ENCODE assay signal across 31 mouse cellular contexts in the genomic region with DNA sequence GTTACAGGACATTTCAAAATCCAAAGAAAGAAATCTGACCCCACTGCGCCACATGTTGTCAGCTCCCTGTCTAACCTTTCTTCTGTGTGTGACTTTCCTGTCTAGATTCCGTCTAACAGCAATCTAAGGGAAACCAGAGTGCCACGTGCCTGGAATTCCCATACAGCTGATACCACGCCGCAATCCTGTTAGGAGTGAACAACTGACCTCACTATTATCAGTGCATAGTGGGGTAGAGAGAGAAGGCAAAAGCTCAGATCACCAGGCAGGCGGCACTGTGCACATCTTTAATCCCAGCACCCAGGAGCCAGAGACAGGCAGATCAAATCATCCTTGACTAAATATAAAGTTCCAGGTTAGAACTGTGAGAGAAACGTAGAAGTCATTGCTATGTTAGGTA. TPM values are rescaled to one million over a fixed set of nuclear protein-coding genes. Genes with fewer than 3 reads are reported as not detected.
DNase-seq lines count a peak whose midpoint lies in the region; ATAC-seq and TF ChIP-seq lines count a peak whose summit lies in the region.
"Had no signal": no experiment of that assay in that cellular context is flagged by ENCODE, and none has a peak within 500 bp of the region (broad histone marks: within the 10 kb centered on the region; RNA-seq: fewer than 3 reads in every experiment).

No protein-coding gene starts in this region.

- intact Hi-C loops in heart, postnatal 25 days (cut with DNase I) = no loop called here

- no peak overlapping the region for H3K4me3 ChIP-seq in heart, embryonic 12.5 days
- no peak overlapping the region for H3K4me3 ChIP-seq in heart, embryonic 14.5 days (ENCODE audit: control insufficient read depth in 1 of 2, insufficient read depth in 1 of 2, low read depth in 1 of 2, low read length in 2 of 2)
- H3K4me3 ChIP-seq in heart, embryonic 10.5 days = no peak overlapping the region
- no peak overlapping the region for H3K4me3 ChIP-seq in heart, embryonic 16.5 days (ENCODE audit: low read length)
- H3K4me3 ChIP-seq in E14TG2a.4 (replicated peaks; ENCODE audit: low read length) = peak overlapping the region; percentile 37; the same call in 1 of the 2 replicates
- H3K4me3 ChIP-seq: embryonic facial prominence, embryonic 13.5 days; embryonic facial prominence, embryonic 15.5 days; erythroblast, embryonic 14.5 days; forebrain, embryonic 10.5 days; forebrain, embryonic 12.5 days had no signal

- no peak for ATAC-seq in heart, embryonic 12.5 days (ENCODE audit: insufficient number of reproducible peaks, low FRiP score)
- no peak for ATAC-seq in heart, embryonic 14.5 days (ENCODE audit: insufficient number of reproducible peaks, insufficient read depth, low FRiP score, low read depth)
- ATAC-seq in heart, embryonic 16.5 days (replicated peaks; ENCODE audit: extremely low read depth, insufficient read depth, low FRiP score) = peak; percentile 55; the same call in 1 of the 2 replicates
- ATAC-seq: CD4-positive, CD25-positive, alpha-beta regulatory T cell, adult 4 months; forebrain, embryonic 14.5 days had no signal

- H3K4me1 ChIP-seq in heart, embryonic 12.5 days (replicated peaks) = no peaks in the 10 kb centered on the region
- peaks cover 0 to 2% of the 10 kb centered on the region in 2 experiments; a peak in 1 of 4 replicates for H3K4me1 ChIP-seq in heart, embryonic 14.5 days (ENCODE audit: control insufficient read depth in 2 of 2, insufficient read depth in 2 of 2, low read length in 2 of 2)
- 0 out of 2 replicates have a peak, but pooled peaks cover 3% of the 10 kb centered on the region for H3K4me1 ChIP-seq in heart, embryonic 10.5 days
- H3K4me1 ChIP-seq in heart, embryonic 16.5 days (ENCODE audit: control insufficient read depth, insufficient read depth, low read length) = no peaks in the 10 kb centered on the region
- H3K4me1 ChIP-seq in E14TG2a.4 (replicated peaks; ENCODE audit: low read depth, low read length) = peaks cover 10% of the 10 kb centered on the region
- H3K4me1 ChIP-seq: embryonic facial prominence, embryonic 13.5 days; embryonic facial prominence, embryonic 15.5 days; forebrain, embryonic 10.5 days; forebrain, embryonic 12.5 days had no signal

- no peak for TF ChIP-seq CTCF in E14TG2a.4 (conservative IDR thresholded peaks at IDR 0.05; ENCODE audit: low read length)

- H3K27ac ChIP-seq in heart, embryonic 12.5 days (ENCODE audit: poor library complexity, severe bottlenecking) = 0 out of 2 replicates have a peak overlapping the region, but pooled peaks have one; percentile 11
- H3K27ac ChIP-seq in heart, embryonic 14.5 days (replicated peaks in 1 of 2; ENCODE audit: control insufficient read depth in 1 of 2, insufficient read depth in 1 of 2, low read depth in 2 of 2, low read length in 2 of 2) = peak overlapping the region in 1 of 2 experiments; percentile 24; a peak in 1 of 4 replicates
- no peak overlapping the region for H3K27ac ChIP-seq in heart, embryonic 10.5 days
- H3K27ac ChIP-seq in heart, embryonic 16.5 days (ENCODE audit: low read length) = no peak overlapping the region
- H3K27ac ChIP-seq: embryonic facial prominence, embryonic 13.5 days; embryonic facial prominence, embryonic 15.5 days; forebrain, embryonic 10.5 days; forebrain, embryonic 12.5 days had no signal

- no peaks in the 10 kb centered on the region for H3K27me3 ChIP-seq in heart, embryonic 12.5 days (replicated peaks)
- no peaks in the 10 kb centered on the region for H3K27me3 ChIP-seq in heart, embryonic 14.5 days (ENCODE audit: control insufficient read depth, insufficient read depth, low read length)
- H3K27me3 ChIP-seq in heart, embryonic 10.5 days (ENCODE audit: insufficient read depth, poor library complexity, severe bottlenecking) = no peaks in the 10 kb centered on the region
- no peaks in the 10 kb centered on the region for H3K27me3 ChIP-seq in heart, embryonic 16.5 days (ENCODE audit: control insufficient read depth, insufficient read depth, low read length)
- H3K27me3 ChIP-seq in E14TG2a.4 (ENCODE audit: insufficient read depth, low read length) = no peaks in the 10 kb centered on the region
- H3K27me3 ChIP-seq: CH12.LX; embryonic facial prominence, embryonic 13.5 days; embryonic facial prominence, embryonic 15.5 days; forebrain, embryonic 12.5 days had no signal

- H3K36me3 ChIP-seq in heart, embryonic 12.5 days = peaks cover 78% of the 10 kb centered on the region
- peaks cover 92% of the 10 kb centered on the region for H3K36me3 ChIP-seq in heart, embryonic 14.5 days (ENCODE audit: control insufficient read depth, insufficient read depth, low read length)
- peaks cover 89% of the 10 kb centered on the region for H3K36me3 ChIP-seq in heart, embryonic 10.5 days
- peaks cover 55% of the 10 kb centered on the region for H3K36me3 ChIP-seq in heart, embryonic 16.5 days (ENCODE audit: control insufficient read depth, insufficient read depth)
- peaks cover 97% of the 10 kb centered on the region for H3K36me3 ChIP-seq in E14TG2a.4 (ENCODE audit: insufficient read depth, low read length)

- H3K9me3 ChIP-seq in heart, embryonic 12.5 days (replicated peaks) = no peaks in the 10 kb centered on the region
- H3K9me3 ChIP-seq in heart, embryonic 14.5 days (ENCODE audit: control insufficient read depth, low read length) = no peaks in the 10 kb centered on the region
- H3K9me3 ChIP-seq in heart, embryonic 10.5 days = no peaks in the 10 kb centered on the region
- no peaks in the 10 kb centered on the region for H3K9me3 ChIP-seq in heart, embryonic 16.5 days (replicated peaks; ENCODE audit: control insufficient read depth, low read length)
- H3K9me3 ChIP-seq in E14TG2a.4 (ENCODE audit: low read length) = no peaks in the 10 kb centered on the region
- H3K9me3 ChIP-seq: embryonic facial prominence, embryonic 13.5 days; embryonic facial prominence, embryonic 15.5 days; forebrain, embryonic 10.5 days; forebrain, embryonic 12.5 days had no signal

- 0 out of 2 replicates have a peak overlapping the region, but pooled peaks have one; percentile 2 for H3K4me2 ChIP-seq in heart, embryonic 12.5 days
- peak overlapping the region; percentile 36 for H3K4me2 ChIP-seq in heart, embryonic 14.5 days (ENCODE audit: low read length)
- no peak overlapping the region for H3K4me2 ChIP-seq in heart, embryonic 16.5 days (ENCODE audit: low read depth, low read length)
- H3K4me2 ChIP-seq: embryonic facial prominence, embryonic 13.5 days; embryonic facial prominence, embryonic 15.5 days; forebrain, embryonic 12.5 days had no signal

- no peak overlapping the region for H3K9ac ChIP-seq in heart, embryonic 12.5 days
- H3K9ac ChIP-seq in heart, embryonic 14.5 days (ENCODE audit: low read length) = no peak overlapping the region
- H3K9ac ChIP-seq in heart, embryonic 16.5 days (ENCODE audit: low read length) = no peak overlapping the region
- H3K9ac ChIP-seq: embryonic facial prominence, embryonic 13.5 days; embryonic facial prominence, embryonic 15.5 days; forebrain, embryonic 12.5 days had no signal

- WGBS in heart, embryonic 12.5 days = 61% methylated on average over 7 of the region's 7 CpGs
- 46% methylated on average over 7 of the region's 7 CpGs for WGBS in heart, embryonic 14.5 days
- WGBS in heart, embryonic 10.5 days = 65% methylated on average over 7 of the region's 7 CpGs
- 58% methylated on average over 7 of the region's 7 CpGs for WGBS in heart, embryonic 16.5 days

- DNase-seq in heart, postnatal 25 days (ENCODE audit: low spot score) = no peak
- DNase-seq in heart, embryonic 10.5 days (ENCODE audit: low spot score) = no peak
- no peak for DNase-seq in heart, adult 11 months
- DNase-seq: adrenal gland, adult 2 months; adrenal gland, postnatal 10 days; adrenal gland, postnatal 25 days; B cell, adult 2 months; cerebellum, adult 11 months; cerebellum, adult 18-20 months; cerebellum, adult 8-10 months; cerebellum, adult 9-11 months; cerebellum, postnatal 14 days; cerebellum, postnatal 36 days; embryo, embryonic 11 days had no signal

RNA-seq across cellular contexts. Expression of a gene that starts 28.8 kb away (rescaled TPM):
- polyA plus RNA-seq in heart, embryonic 12.5 days (2016; fragmentation: Nextera tagmentation; extraction: Ambion mirVana) = 21.3 and 24.4 TPM in 2 replicates
- total RNA-seq in heart, postnatal 25 days (2021) = 1 to 10 TPM; 7.0 to 7.6 TPM
- polyA plus RNA-seq in heart, embryonic 14.5 days (2014; fragmentation: Nextera tagmentation; extraction: Ambion mirVana) = 21.3 and 25.4 TPM in 2 replicates
- 27.7 and 33.0 TPM in 2 replicates for polyA plus RNA-seq in heart, embryonic 10.5 days (2016; fragmentation: Nextera tagmentation; extraction: Ambion mirVana)
- polyA plus RNA-seq in heart, embryonic 16.5 days (2015; fragmentation: Nextera tagmentation; extraction: Ambion mirVana) = 19.8 and 21.4 TPM in 2 replicates

RNA-seq across cellular contexts. Expression of a gene that starts 29.2 kb away (rescaled TPM):
- 13.2 and 13.5 TPM in 2 replicates for polyA plus RNA-seq in heart, embryonic 12.5 days (2016; fragmentation: Nextera tagmentation; extraction: Ambion mirVana)
- total RNA-seq in heart, postnatal 25 days (2021) = 10 to 100 TPM; 17.0 to 18.8 TPM
- 10.6 and 11.9 TPM in 2 replicates for polyA plus RNA-seq in heart, embryonic 14.5 days (2014; fragmentation: Nextera tagmentation; extraction: Ambion mirVana)
- 10.2 and 13.0 TPM in 2 replicates for polyA plus RNA-seq in heart, embryonic 10.5 days (2016; fragmentation: Nextera tagmentation; extraction: Ambion mirVana)
- polyA plus RNA-seq in heart, embryonic 16.5 days (2015; fragmentation: Nextera tagmentation; extraction: Ambion mirVana) = 7.5 and 9.1 TPM in 2 replicates

RNA-seq across cellular contexts. Expression of a gene that starts 49.9 kb away (rescaled TPM):
- 0.33 and 0.45 TPM in 2 replicates for polyA plus RNA-seq in heart, embryonic 12.5 days (2016; fragmentation: Nextera tagmentation; extraction: Ambion mirVana)
- under 1 TPM in 1 of 2 experiments, not detected in 1; 0.08 TPM for total RNA-seq in heart, postnatal 25 days (2021)
- polyA plus RNA-seq in heart, embryonic 14.5 days (2014; fragmentation: Nextera tagmentation; extraction: Ambion mirVana) = 0.07 and 0.11 TPM in 2 replicates
- polyA plus RNA-seq in heart, embryonic 10.5 days (2016; fragmentation: Nextera tagmentation; extraction: Ambion mirVana) = 0.64 and 0.92 TPM in 2 replicates
- 0.41 and 0.56 TPM in 2 replicates for polyA plus RNA-seq in heart, embryonic 16.5 days (2015; fragmentation: Nextera tagmentation; extraction: Ambion mirVana)
- total RNA-seq: common myeloid progenitor, adult 5-6 weeks had no signal
- polyA plus RNA-seq: embryonic facial prominence, embryonic 11.5 days; erythroblast, embryonic 14.5 days had no signal

RNA-seq across cellular contexts. Expression of a gene that starts 53.0 kb away (rescaled TPM):
- polyA plus RNA-seq in heart, embryonic 12.5 days (2016; fragmentation: Nextera tagmentation; extraction: Ambion mirVana) = not detected in 2 replicates
- total RNA-seq in heart, postnatal 25 days (2021) = not detected
- 0.15 TPM in 1 of 2 replicates, not detected in the other for polyA plus RNA-seq in heart, embryonic 14.5 days (2014; fragmentation: Nextera tagmentation; extraction: Ambion mirVana)
- polyA plus RNA-seq in heart, embryonic 10.5 days (2016; fragmentation: Nextera tagmentation; extraction: Ambion mirVana) = 0.22 TPM in 1 of 2 replicates, not detected in the other
- not detected in 2 replicates for polyA plus RNA-seq in heart, embryonic 16.5 days (2015; fragmentation: Nextera tagmentation; extraction: Ambion mirVana)
- total RNA-seq: adrenal gland, adult 2 months; adrenal gland, postnatal 10 days; adrenal gland, postnatal 25 days; adrenal gland, postnatal 4 days; common myeloid progenitor, adult 5-6 weeks; ES-E14; MEL had no signal
- polyA plus RNA-seq: embryonic facial prominence, embryonic 13.5 days; erythroblast, embryonic 14.5 days; forebrain, embryonic 10.5 days; forebrain, embryonic 12.5 days; forebrain, embryonic 14.5 days had no signal
